Mouse (Mus musculus) neural tube, embryonic 12.5 days (tissue): ENCODE data around the gene Sel1l3. TPM values are rescaled to one million over a fixed set of nuclear protein-coding genes. Genes with fewer than 3 reads are reported as not detected.

ENCODE experiments used
- ATAC-seq: fragments of 200-750 bp; cut with Nextera tagmentation; 2 replicates; pipeline ENCODE4 v1.8.0; 2017; ENCODE audit warnings: low read depth, mild to moderate bottlenecking, moderate TSS enrichment, moderate library complexity; ENCODE audit not compliant: low FRiP score
- H3K27ac ChIP-seq: fragments of 300-500 bp; sonication (generic); 2 replicates; pipeline ENCODE4 v1.5.1; 2016
- H3K27me3 ChIP-seq: fragments of 300-500 bp; sonication (generic); replicated peaks from 2 replicates; pipeline ENCODE4 v1.6.1; 2016; ENCODE audit warnings: mild to moderate bottlenecking
- H3K36me3 ChIP-seq: fragments of 300-500 bp; sonication (generic); 2 replicates; pipeline ENCODE4 v1.6.1; 2016; ENCODE audit warnings: mild to moderate bottlenecking
- H3K4me1 ChIP-seq: fragments of 300-500 bp; sonication (generic); 2 replicates; pipeline ENCODE4 v1.6.1; 2016
- H3K4me2 ChIP-seq: fragments of 300-500 bp; sonication (generic); replicated peaks from 2 replicates; pipeline ENCODE4 v1.6.1; 2016; ENCODE audit warnings: mild to moderate bottlenecking
- H3K4me3 ChIP-seq: fragments of 300-500 bp; sonication (generic); 2 replicates; pipeline ENCODE4 v1.5.1; 2016
- H3K9ac ChIP-seq: fragments of 300-500 bp; sonication (generic); 2 replicates; pipeline ENCODE4 v1.6.1; 2016; ENCODE audit warnings: mild to moderate bottlenecking
- H3K9me3 ChIP-seq: fragments of 300-500 bp; sonication (generic); 2 replicates; pipeline ENCODE4 v1.6.1; 2016; ENCODE audit warnings: mild to moderate bottlenecking
- WGBS: fragments of 180-500 bp; shearing (Covaris S2); methylation state at CpG from one replicate; pipeline ENCODE4 v1.1.7; 2016; 5-methylcytosine and 5-hydroxymethylcytosine counted together
- polyA plus RNA-seq: library from polyadenylated mRNA; unstranded; fragments of >200 nt; fragmentation: Nextera tagmentation; extraction: Ambion mirVana; gene quantifications from 2 replicates; pipeline ENCODE4 v1.2.1, GENCODE M21; 2016

The Sel1l3 gene
- polyA plus RNA-seq, 1 experiment from 2014 or later: 5.7 TPM

- 91% methylated on average over 8 of the region's 8 CpGs for WGBS
- no peak overlapping the region for H3K9ac ChIP-seq
- no peak for ATAC-seq
Observed at GRCm38 (mm10) chr5:53162436-53162835, 51.3 kb downstream of the Sel1l3 start.

DNA sequence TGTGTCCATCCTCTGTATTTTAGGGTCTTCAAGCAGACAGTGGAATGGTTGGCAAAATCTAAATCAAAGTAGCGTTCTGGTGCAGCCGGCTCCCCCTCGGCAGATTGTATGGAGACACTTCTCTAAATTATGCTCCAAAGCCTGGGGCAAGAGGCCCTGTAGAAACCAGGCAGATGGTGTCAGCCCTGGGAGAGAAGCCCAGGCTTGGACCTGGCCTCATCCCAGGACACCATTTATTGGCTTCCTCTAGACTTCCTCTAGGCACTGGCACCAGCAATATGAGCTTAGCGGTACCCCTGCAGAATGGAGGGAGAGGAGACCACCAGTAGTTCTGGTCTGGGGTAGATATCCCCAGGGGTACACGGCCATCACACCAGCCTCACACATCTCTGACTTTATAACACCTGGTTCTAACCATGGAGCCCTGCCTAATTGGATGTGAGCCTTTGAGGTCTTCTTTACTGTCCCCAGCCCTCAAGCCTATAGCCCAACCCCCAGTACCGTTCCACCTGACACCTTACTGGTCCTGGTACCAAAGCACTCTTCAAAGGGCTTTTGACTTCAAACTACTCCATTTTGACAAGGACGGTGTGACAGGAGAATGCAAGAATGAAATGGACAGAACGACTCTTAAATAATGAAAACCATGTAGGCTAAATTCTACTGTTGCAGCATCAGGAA lies 52.1 kb downstream of the Sel1l3 start:
- H3K4me2 ChIP-seq: no peak overlapping the region
- H3K4me1 ChIP-seq: no peaks in the 10 kb centered on the region
- H3K27me3 ChIP-seq: no peaks in the 10 kb centered on the region
- H3K27ac ChIP-seq: no peak overlapping the region
- H3K4me3 ChIP-seq: no peak overlapping the region
- no peak for ATAC-seq
- H3K9ac ChIP-seq: no peak overlapping the region
- WGBS: 83% methylated on average over 8 of the region's 8 CpGs
- H3K9me3 ChIP-seq: no peaks in the 10 kb centered on the region
- no peaks in the 10 kb centered on the region for H3K36me3 ChIP-seq

More at GRCm38 (mm10) chr5:53162436-53162835, 51.3 kb downstream of the Sel1l3 start:
- Histone ChIP-seq H3K4me2 (no peak overlapping the region), H3K27me3 (no peaks in the 10 kb centered on the region), H3K9me3 (no peaks in the 10 kb centered on the region), H3K4me3 (no peak overlapping the region), H3K27ac (no peak overlapping the region), H3K4me1 (no peaks in the 10 kb centered on the region), H3K36me3 (no peaks in the 10 kb centered on the region)

GRCm38 (mm10) chr5:53160207-53160606 lies 53.5 kb downstream of the Sel1l3 start:
- no peak overlapping the region for H3K27ac ChIP-seq
- no peak overlapping the region for H3K4me3 ChIP-seq
- H3K4me1 ChIP-seq: peaks cover 3% of the 10 kb centered on the region; the same call in 1 of the 2 replicates
- H3K36me3 ChIP-seq: no peaks in the 10 kb centered on the region
- H3K4me2 ChIP-seq: no peak overlapping the region
- H3K9ac ChIP-seq: no peak overlapping the region
- WGBS: 88% methylated on average over 6 of the region's 6 CpGs
- H3K27me3 ChIP-seq: no peaks in the 10 kb centered on the region
- no peaks in the 10 kb centered on the region for H3K9me3 ChIP-seq
- ATAC-seq: no peak

- no peak for ATAC-seq
- Histone ChIP-seq H3K4me3 (no peak overlapping the region), H3K27ac (no peak overlapping the region), H3K4me1 (peaks cover 3% of the 10 kb centered on the region; the same call in 1 of the 2 replicates), H3K9me3 (no peaks in the 10 kb centered on the region), H3K4me2 (no peak overlapping the region), H3K9ac (no peak overlapping the region), H3K36me3 (no peaks in the 10 kb centered on the region), H3K27me3 (no peaks in the 10 kb centered on the region)
- 80% methylated on average over 4 of the region's 4 CpGs for WGBS
Observed at GRCm38 (mm10) chr5:53159631-53160030, 54.1 kb downstream of the Sel1l3 start.

GRCm38 (mm10) chr5:53159166-53159565 lies 54.6 kb downstream of the Sel1l3 start:
- no peak overlapping the region for H3K4me3 ChIP-seq
- no peak for ATAC-seq
- no peak overlapping the region for H3K27ac ChIP-seq
- H3K36me3 ChIP-seq: no peaks in the 10 kb centered on the region
- H3K9me3 ChIP-seq: no peaks in the 10 kb centered on the region
- no peak overlapping the region for H3K4me2 ChIP-seq
- 90% methylated on average over 3 of the region's 3 CpGs for WGBS
- H3K4me1 ChIP-seq: peaks cover 3% of the 10 kb centered on the region; the same call in 1 of the 2 replicates
- H3K9ac ChIP-seq: no peak overlapping the region
- no peaks in the 10 kb centered on the region for H3K27me3 ChIP-seq

GRCm38 (mm10) chr5:53155985-53156679 lies 57.6 kb downstream of the Sel1l3 start:
- Histone ChIP-seq H3K36me3 (no peaks in the 10 kb centered on the region), H3K9me3 (no peaks in the 10 kb centered on the region), H3K4me1 (peaks cover 3% of the 10 kb centered on the region; the same call in 1 of the 2 replicates), H3K9ac (no peak overlapping the region), H3K4me2 (no peak overlapping the region), H3K4me3 (no peak overlapping the region), H3K27me3 (no peaks in the 10 kb centered on the region), H3K27ac (no peak overlapping the region)
- ATAC-seq: no peak
- 74% methylated on average over 13 of the region's 13 CpGs for WGBS

DNA sequence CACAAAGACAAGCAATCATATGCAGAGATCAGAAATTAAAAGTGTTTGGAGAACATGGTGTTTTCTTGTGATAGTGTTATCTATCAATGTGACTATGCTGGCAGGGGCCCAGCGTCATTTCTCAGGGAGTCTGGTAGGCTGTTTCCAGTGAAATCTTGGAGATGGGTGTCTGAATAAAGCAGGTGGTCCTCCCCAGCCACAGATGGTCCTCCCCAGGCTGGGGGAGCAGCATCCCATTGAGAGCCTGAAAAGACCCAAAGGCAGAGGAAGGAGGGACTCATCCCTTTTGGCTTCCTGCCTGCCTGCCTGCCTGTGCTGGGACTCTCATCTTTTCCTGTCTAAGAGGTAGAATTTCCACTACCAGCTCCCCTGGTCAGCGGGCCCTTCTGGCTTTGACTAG lies 59.2 kb downstream of the Sel1l3 start:
- Histone ChIP-seq H3K9me3 (no peaks in the 10 kb centered on the region), H3K4me1 (peaks cover 3% of the 10 kb centered on the region; the same call in 1 of the 2 replicates), H3K4me2 (no peak overlapping the region), H3K36me3 (no peaks in the 10 kb centered on the region), H3K27ac (no peak overlapping the region), H3K9ac (no peak overlapping the region), H3K27me3 (no peaks in the 10 kb centered on the region), H3K4me3 (no peak overlapping the region)
- 90% methylated on average over 2 of the region's 2 CpGs for WGBS
- ATAC-seq: no peak

- Histone ChIP-seq H3K27me3 (no peaks in the 10 kb centered on the region), H3K4me2 (no peak overlapping the region), H3K9ac (no peak overlapping the region), H3K4me1 (peaks cover 3% of the 10 kb centered on the region; the same call in 1 of the 2 replicates), H3K27ac (no peak overlapping the region), H3K9me3 (no peaks in the 10 kb centered on the region), H3K4me3 (no peak overlapping the region), H3K36me3 (no peaks in the 10 kb centered on the region)
- WGBS: 81% methylated on average over 2 of the region's 2 CpGs
- no peak for ATAC-seq
Observed at GRCm38 (mm10) chr5:53154078-53154477, 59.6 kb downstream of the Sel1l3 start.

DNA sequence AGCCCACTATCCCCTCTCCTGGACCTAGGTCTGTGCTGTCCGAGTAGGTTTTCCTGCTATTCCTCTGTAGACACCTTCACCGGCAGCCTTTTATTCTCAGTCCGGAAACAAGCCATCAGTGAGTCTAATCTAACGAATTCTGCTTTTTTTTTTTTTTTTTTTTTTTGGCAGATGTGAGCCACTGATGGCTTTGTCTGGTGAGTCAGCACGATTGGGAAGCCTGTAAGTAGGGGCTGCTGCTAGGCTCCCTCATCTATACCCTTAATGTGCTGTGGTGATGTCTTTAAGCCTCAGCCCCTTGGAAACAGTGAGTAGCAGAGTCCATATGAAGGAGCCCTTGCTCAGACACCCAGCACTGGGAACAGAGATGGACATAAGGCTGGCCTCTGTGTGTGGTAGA lies 60.6 kb downstream of the Sel1l3 start:
- no peak overlapping the region for H3K4me3 ChIP-seq
- no peak overlapping the region for H3K27ac ChIP-seq
- 81% methylated on average over 5 of the region's 5 CpGs for WGBS
- H3K9ac ChIP-seq: no peak overlapping the region
- H3K4me2 ChIP-seq: no peak overlapping the region
- H3K9me3 ChIP-seq: no peaks in the 10 kb centered on the region
- H3K27me3 ChIP-seq: no peaks in the 10 kb centered on the region
- no peaks in the 10 kb centered on the region for H3K36me3 ChIP-seq
- ATAC-seq: no peak
- peaks cover 3% of the 10 kb centered on the region for H3K4me1 ChIP-seq

- Histone ChIP-seq H3K4me2 (no peak overlapping the region), H3K27me3 (no peaks in the 10 kb centered on the region), H3K9me3 (no peaks in the 10 kb centered on the region), H3K9ac (no peak overlapping the region), H3K4me3 (no peak overlapping the region), H3K36me3 (no peaks in the 10 kb centered on the region), H3K27ac (no peak overlapping the region), H3K4me1 (peaks cover 3% of the 10 kb centered on the region)
- no peak for ATAC-seq
- WGBS: 75% methylated on average over 18 of the region's 18 CpGs
Observed at GRCm38 (mm10) chr5:53151379-53151960, 62.3 kb downstream of the Sel1l3 start.

DNA sequence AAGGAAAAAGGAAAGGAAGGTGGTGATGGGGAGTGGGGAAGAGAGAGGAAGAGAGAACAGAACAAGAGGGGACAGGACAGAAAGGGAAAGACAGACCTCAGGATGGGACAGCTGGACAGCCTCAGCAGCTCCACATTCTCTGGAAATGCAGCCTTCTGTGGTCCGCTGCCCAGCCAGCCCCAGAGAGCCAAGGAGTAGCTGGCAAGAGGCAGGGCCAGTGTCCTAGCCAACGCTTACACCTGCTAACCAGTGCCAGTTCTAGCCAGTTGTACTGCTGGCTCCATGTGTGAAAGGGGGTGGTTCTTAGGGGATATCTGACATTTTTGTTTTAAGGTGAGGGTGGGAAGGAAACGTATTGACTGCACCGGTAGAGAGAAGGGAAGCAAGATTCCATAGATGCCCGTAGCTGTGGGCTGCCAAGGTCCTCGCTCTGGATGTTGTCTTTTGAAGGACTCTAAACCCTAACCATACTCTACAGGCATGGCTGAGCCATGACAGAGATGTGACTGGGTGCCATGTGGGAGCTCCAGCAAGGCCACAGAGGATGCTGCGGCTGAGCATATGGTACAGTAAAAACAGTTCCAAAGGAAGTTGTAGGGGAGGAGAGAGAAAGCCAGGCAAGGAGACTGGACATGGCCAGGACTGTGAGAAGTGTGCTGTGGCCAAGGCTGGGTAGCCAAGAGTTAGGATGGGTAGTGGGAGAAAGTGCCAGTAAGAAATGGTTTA lies 64.6 kb downstream of the Sel1l3 start:
- WGBS: 93% methylated on average over 7 of the region's 7 CpGs
- H3K9me3 ChIP-seq: 0 out of 2 replicates have a peak, but pooled peaks cover 3% of the 10 kb centered on the region
- H3K4me1 ChIP-seq: peaks cover 6% of the 10 kb centered on the region; the same call in 1 of the 2 replicates
- H3K4me2 ChIP-seq: no peak overlapping the region
- no peaks in the 10 kb centered on the region for H3K36me3 ChIP-seq
- no peak overlapping the region for H3K9ac ChIP-seq
- H3K27ac ChIP-seq: no peak overlapping the region
- ATAC-seq: no peak
- no peaks in the 10 kb centered on the region for H3K27me3 ChIP-seq
- no peak overlapping the region for H3K4me3 ChIP-seq
